Mouse (Mus musculus) Muller cell, postnatal 12 days (primary cell): Measurements from ENCODE around the gene Memo1.
A peak's percentile ranks its signal among the peaks of the same experiment; 100 is the strongest.

Experiments used
- DNase-seq: peaks from one replicate; pipeline ENCODE4 v3.0.0-alpha.2; 2015; ENCODE audit errors: inconsistent ontology term

The Memo1 gene

GRCm38 (mm10) chr17:74294426-74295025 is 795 bp downstream of the Memo1 start:
- DNase-seq, result peak; percentile 94

DNA sequence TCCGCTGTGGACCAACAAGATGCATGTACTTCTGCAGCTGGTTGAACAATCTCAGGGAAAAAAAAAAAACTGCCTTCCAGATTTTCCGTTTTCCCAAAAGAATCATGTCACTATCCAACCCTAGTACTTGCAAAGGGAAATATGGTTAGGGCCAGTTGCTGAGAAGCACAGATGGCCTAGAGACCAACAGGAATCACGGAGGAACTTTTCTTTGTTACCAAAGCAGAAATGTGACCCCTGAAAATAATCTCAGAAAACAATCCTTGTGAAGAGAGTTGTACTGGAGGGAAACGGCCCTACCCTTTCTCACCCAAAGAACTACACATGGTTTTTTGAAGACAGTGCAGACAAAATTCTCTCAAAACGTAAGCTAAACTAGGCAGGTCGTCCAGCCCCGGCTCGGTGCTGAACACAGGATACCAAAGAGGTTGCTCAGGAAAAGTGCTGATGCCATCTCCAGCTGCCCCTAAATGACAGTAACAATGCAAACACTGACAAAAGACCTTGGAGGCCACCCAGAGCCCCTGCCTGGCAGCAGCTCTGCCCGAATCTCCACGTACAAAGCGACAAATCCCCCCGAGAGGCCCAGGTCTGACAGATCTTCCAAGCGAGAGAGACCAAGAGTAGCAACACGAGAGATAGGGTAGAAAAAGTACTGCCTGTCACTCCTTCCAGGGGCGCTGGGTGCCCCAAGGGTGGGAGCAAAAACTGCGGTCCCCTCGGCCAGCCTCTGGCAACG is 1.5 kb downstream of the Memo1 start:
- peak; percentile 46 for DNase-seq

DNA sequence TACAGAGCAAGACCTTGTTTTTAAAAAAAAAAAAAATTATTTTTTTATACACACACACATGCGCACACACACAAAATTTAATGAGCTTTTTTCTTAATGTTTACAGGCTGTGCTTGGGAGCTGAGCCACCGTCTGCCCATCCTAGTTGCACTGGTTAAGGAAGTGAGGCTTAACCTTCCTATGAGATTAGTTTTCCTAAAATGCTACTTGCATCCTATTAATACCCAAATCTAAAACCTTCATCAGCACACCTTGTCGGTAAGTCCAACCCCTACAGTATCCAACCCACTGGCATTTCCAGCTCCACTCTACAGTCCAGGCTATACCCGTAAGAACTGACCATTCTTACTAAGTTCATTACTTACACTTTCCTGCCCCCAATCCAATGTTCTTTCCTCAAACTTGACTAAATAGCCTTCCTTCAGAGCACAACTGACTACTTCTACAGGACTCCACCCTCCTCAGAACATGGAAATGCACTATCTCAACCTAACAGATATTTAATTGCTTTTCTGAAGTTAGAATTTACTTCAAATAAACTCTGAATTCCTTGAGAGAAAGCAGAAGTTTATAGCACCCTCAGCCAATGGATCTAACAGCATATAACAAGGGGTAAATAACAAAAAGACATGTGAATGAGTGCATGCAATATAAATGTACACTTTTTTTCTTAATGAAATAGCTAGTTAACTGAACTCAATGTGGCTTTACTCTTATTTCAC is 3.5 kb downstream of the Memo1 start:
- no peak for DNase-seq

DNA sequence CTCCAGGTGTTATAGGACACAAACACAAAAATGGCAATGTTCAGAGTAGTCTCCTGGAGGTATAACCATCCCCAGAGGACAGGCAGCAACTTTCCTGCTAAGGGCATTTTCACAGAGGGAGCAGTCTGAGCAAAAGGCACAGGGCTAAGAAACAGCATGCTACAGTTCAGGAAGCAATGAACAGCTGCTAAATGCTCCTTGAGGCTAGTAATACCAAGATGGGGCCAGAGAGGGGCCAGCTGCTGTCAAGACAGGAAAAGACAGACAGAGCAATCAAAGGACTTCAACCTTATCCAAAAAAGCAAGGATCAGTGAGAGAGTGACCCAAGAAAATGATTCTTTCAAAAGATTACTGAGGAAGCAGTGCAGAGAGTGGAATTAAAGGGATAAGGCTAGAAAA is 4.5 kb downstream of the Memo1 start:
- no peak for DNase-seq

DNA sequence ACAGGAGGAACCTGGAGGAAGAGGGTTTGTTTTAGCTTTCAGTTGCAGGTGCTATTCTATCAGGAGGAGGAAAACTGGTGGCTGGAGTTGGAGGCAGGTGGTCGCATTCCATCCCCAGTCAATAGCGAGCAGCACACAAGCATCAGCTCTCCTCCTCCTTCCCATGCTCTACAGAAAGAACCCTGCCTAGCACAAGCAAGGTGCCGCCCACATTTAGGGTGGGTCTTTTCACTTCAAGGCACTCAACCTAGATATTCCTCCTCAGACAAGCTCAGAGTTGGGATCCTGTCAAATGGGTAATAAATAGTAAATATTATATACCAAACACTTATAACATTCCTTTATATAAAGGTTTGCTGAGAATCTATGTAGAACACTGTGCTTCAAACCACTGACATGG is 5.1 kb downstream of the Memo1 start:
- no peak for DNase-seq

DNA sequence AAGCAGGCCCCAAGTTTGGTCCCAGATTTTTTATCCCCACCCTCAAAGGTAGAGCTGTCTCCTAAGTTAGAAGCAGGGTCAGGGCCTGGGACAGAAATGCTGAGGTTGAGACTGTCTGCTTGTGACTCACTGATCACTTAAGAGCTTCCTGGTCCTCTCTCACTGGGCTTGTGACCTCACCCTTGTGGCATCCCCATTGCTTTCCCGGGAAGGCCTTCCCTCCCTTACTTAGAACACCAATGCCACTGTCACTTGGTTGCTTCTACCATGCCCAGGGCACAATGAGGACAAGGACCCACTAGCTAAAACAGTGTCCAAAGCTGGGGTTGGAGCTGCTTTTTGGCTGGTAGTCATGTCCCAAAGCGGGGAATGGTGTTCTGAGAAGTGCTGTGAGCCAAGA is 6.7 kb downstream of the Memo1 start:
- peak; percentile 75 for DNase-seq

DNA sequence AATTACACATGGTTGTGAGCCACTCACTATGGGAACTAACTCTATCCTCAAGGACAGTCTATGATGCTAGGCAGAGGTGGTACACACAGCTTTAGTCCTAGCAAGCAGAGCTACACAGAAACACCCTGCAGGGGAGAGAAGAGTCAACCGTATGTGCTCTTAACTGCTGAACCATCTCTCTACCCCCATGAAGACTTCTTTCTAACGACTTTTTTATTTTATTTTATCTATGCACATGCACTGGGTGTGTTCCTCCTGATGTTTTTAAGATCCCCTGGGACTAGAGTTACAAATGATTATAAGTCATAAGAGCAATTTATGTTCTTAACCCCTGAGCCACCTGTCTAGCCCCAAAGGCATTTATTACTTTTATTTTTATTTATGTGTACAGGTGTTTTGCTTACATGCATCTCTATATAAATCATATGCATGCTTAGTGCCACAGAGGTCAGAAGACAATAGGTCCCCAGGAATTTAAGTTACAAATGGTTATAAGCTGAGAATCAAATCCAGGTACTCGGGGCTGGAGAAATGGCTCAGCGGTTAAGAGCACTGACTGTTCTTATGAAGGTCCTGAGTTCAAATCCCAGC is 9.1 kb downstream of the Memo1 start:
- DNase-seq, result no peak

- DNase-seq, result no peak
Measured at GRCm38 (mm10) chr17:74285730-74286129, 9.6 kb downstream of the Memo1 start.

- no peak for DNase-seq
Measured at GRCm38 (mm10) chr17:74284397-74285115, 10.8 kb downstream of the Memo1 start.

DNA sequence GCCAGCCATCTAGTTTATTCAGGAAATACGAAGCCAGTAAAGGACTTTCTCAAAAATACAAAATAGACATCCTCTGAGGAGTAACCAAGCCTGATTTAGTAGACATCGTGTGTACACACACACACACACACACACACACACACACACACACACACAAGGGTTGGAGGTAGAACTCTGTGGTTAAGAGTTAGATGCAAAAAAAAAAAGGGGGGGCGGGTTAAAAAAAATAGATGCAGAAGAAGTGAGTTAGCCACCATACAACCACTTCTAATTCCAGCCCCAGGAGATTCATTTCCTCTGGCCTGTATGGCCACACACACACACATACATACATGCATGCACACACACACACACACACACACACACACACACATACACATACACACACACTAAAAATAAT is 13.3 kb downstream of the Memo1 start:
- no peak for DNase-seq

- no peak for DNase-seq
Measured at GRCm38 (mm10) chr17:74278966-74279869, 16.1 kb downstream of the Memo1 start.

DNA sequence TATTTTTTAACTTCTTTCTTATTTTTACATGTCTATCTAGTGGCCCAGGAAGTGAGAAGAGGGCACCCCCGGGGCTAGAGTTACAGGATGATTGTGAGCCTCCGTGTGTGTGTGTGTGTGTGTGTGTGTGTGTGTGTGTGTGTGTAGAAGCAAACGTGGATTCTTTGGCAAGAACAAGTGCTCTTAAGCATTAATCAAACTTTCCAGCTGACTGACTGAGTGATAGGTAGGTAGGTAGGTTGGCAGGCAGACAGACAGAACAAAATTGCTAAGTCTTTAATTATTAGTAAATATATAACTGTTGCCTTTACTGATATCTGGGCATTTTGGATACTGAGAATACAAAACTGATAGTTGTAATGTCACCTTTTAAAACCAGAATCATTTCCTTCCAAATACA is 20.9 kb downstream of the Memo1 start:
- DNase-seq, result no peak

GRCm38 (mm10) chr17:74272683-74273205 is 22.6 kb downstream of the Memo1 start:
- DNase-seq, result no peak

GRCm38 (mm10) chr17:74271541-74272268 is 23.6 kb downstream of the Memo1 start:
- DNase-seq, result no peak

DNA sequence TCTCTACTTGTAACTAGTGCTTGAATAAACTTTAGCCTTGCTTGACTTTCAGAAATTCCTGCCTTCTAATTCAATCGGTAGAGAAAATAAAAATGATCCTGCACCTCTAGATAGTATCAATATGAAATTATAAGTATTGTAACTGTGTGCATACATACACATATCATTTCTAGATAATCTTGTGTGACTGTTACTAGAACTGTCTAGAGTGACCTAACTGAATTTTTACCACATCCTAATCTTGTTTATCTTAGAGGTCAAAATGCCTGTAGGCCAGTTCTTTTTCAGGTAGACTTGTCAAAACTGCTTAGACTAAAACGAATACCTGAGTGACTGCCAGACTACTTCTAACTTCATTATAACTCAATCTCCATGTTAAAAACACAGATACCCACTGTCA is 25.1 kb downstream of the Memo1 start:
- DNase-seq, result no peak

DNA sequence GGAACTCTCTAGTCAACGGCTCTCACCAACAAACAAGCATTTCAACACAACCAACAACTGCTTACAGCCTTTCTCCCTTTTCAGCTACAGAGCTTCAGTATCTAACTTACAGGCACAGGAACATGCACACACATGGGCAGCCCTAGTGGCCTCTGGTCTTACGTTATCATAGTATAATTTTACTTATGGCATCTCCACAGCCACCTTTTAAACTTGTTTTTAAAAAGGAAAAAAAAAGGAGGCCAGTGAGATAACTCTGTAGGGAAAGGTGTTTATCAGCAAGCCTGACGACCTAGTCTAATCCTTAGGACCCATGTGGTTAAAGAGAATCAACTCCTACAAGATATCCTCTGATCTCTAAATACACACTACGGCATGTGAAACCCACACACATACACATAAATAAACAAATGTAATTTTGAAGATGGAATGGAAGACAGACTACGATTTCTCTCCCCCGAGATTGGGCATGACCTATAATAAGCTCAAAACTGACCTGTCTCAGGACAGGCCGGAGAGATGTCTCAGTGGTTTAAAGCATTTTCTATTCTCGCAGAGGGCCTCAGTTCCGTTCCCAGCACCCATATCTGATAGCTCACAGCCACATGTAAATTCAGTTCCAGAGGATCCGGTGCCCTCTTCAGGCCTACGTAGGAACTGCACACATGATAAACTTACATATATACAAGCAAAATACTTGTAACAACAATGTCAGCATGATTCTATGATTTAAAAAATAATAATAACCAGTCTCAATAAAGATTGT is 27.7 kb downstream of the Memo1 start:
- no peak for DNase-seq

- DNase-seq, result no peak
Measured at GRCm38 (mm10) chr17:74265636-74266035, 29.7 kb downstream of the Memo1 start.

DNA sequence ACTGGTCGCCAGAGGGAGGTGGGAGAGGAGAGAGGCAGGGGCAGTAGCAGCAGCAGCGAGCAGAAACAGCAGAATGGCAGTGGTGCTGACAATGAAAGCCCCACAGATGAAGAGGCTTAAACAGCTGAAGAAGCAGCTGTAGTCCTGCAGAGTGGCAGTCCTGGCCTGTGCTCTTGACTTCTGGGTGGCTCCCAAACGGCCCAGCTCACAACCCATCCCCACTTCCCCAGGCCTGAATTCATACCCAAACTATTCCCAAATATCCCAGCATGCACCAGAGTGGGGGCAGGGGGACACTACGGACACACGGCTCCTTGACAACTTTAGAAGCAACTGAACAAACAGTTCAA is 30.2 kb downstream of the Memo1 start:
- DNase-seq, result no peak
